Mouse (Mus musculus) neural tube, embryonic 14.5 days (tissue): ENCODE data around the gene Tor3a. TPM values are rescaled to one million over a fixed set of nuclear protein-coding genes. Genes with fewer than 3 reads are reported as not detected.

ENCODE experiments used
- ATAC-seq: fragments of 200-750 bp; cut with Nextera tagmentation; 2 replicates; pipeline ENCODE4 v1.8.0; 2017; ENCODE audit warnings: low read depth, mild to moderate bottlenecking, moderate TSS enrichment, moderate library complexity
- H3K27ac ChIP-seq: fragments of 300-500 bp; sonication (generic); 2 replicates; pipeline ENCODE4 v1.5.1; 2014; ENCODE audit warnings: low read depth, mild to moderate bottlenecking, control low read depth, low read length, moderate library complexity, mixed read lengths
- H3K27me3 ChIP-seq: fragments of 300-500 bp; sonication (generic); 2 replicates; pipeline ENCODE4 v1.6.1; 2014; ENCODE audit warnings: low read length; ENCODE audit not compliant: control insufficient read depth, insufficient read depth
- H3K36me3 ChIP-seq: fragments of 300-500 bp; sonication (generic); 2 replicates; pipeline ENCODE4 v1.6.1; 2014; ENCODE audit warnings: low read length, mixed read lengths; ENCODE audit not compliant: control insufficient read depth, insufficient read depth
- H3K4me1 ChIP-seq: fragments of 300-500 bp; sonication (generic); 2 replicates; pipeline ENCODE4 v1.6.1; 2014; ENCODE audit warnings: low read length; ENCODE audit not compliant: control insufficient read depth, insufficient read depth
- H3K4me2 ChIP-seq: fragments of 300-500 bp; sonication (generic); 2 replicates; pipeline ENCODE4 v1.6.1; 2014; ENCODE audit warnings: mild to moderate bottlenecking, low read depth, low read length, control low read depth
- H3K4me3 ChIP-seq: fragments of 300-500 bp; sonication (generic); 2 replicates; pipeline ENCODE4 v1.5.1; 2014; ENCODE audit warnings: low read depth, low read length, control low read depth, mixed read lengths
- H3K9ac ChIP-seq: fragments of 300-500 bp; sonication (generic); replicated peaks from 2 replicates; pipeline ENCODE4 v1.6.1; 2014; ENCODE audit warnings: low read depth, mild to moderate bottlenecking, control low read depth, low read length, mixed read lengths
- H3K9me3 ChIP-seq: fragments of 300-500 bp; sonication (generic); 2 replicates; pipeline ENCODE4 v1.6.1; 2016; ENCODE audit warnings: low read length; ENCODE audit not compliant: control insufficient read depth
- WGBS: fragments of 180-500 bp; shearing (Covaris S2); extraction: QIAGEN DNeasy Blood & Tissue Kit; methylation state at CpG from one replicate; pipeline ENCODE4 v1.1.7; 2014; 5-methylcytosine and 5-hydroxymethylcytosine counted together
- polyA plus RNA-seq: library from polyadenylated mRNA; unstranded; fragments of >200 nt; fragmentation: Nextera tagmentation; extraction: Ambion mirVana; gene quantifications from 2 replicates; pipeline ENCODE4 v1.2.1, GENCODE M21; 2014

Gene Tor3a
- polyA plus RNA-seq, 1 experiment from 2014 or later: 1.8 TPM

GRCm38 (mm10) chr1:156644780-156645523 is 29.2 kb downstream of the Tor3a start:
- peaks cover 27% of the 10 kb centered on the region for H3K36me3 ChIP-seq
- H3K9ac ChIP-seq: no peak overlapping the region
- H3K4me1 ChIP-seq: peaks cover 3% of the 10 kb centered on the region; the same call in 1 of the 2 replicates
- H3K27ac ChIP-seq: no peak overlapping the region
- no peaks in the 10 kb centered on the region for H3K27me3 ChIP-seq
- ATAC-seq: no peak
- 52% methylated on average over 13 of the region's 13 CpGs for WGBS
- H3K9me3 ChIP-seq: no peaks in the 10 kb centered on the region
- H3K4me3 ChIP-seq: no peak overlapping the region
- no peak overlapping the region for H3K4me2 ChIP-seq

GRCm38 (mm10) chr1:156644061-156644460 is 30.1 kb downstream of the Tor3a start:
- Histone ChIP-seq H3K27me3 (no peaks in the 10 kb centered on the region), H3K36me3 (peaks cover 35% of the 10 kb centered on the region), H3K4me2 (no peak overlapping the region), H3K27ac (no peak overlapping the region), H3K9me3 (no peaks in the 10 kb centered on the region), H3K9ac (no peak overlapping the region), H3K4me3 (no peak overlapping the region), H3K4me1 (peaks cover 3% of the 10 kb centered on the region; the same call in 1 of the 2 replicates)
- ATAC-seq: no peak
- WGBS: 54% methylated on average over 10 of the region's 10 CpGs

- Histone ChIP-seq H3K9me3 (no peaks in the 10 kb centered on the region), H3K27ac (no peak overlapping the region), H3K9ac (no peak overlapping the region), H3K4me1 (peaks cover 3% of the 10 kb centered on the region; the same call in 1 of the 2 replicates), H3K4me3 (no peak overlapping the region), H3K4me2 (no peak overlapping the region), H3K36me3 (peaks cover 35% of the 10 kb centered on the region), H3K27me3 (no peaks in the 10 kb centered on the region)
- 77% methylated on average over 12 of the region's 12 CpGs for WGBS
- no peak for ATAC-seq
These were observed 31.3 kb downstream of the Tor3a start for GRCm38 (mm10) chr1:156642813-156643212.

GRCm38 (mm10) chr1:156641808-156642207 is 32.3 kb downstream of the Tor3a start:
- no peaks in the 10 kb centered on the region for H3K9me3 ChIP-seq
- WGBS: 88% methylated on average over 10 of the region's 10 CpGs
- peaks cover 3% of the 10 kb centered on the region; the same call in 1 of the 2 replicates for H3K4me1 ChIP-seq

GRCm38 (mm10) chr1:156640577-156640976 is 33.6 kb downstream of the Tor3a start:
- 77% methylated on average over 4 of the region's 4 CpGs for WGBS
- no peak overlapping the region for H3K9ac ChIP-seq
- H3K4me3 ChIP-seq: no peak overlapping the region
- H3K36me3 ChIP-seq: peaks cover 41% of the 10 kb centered on the region
- no peak for ATAC-seq
- H3K4me2 ChIP-seq: no peak overlapping the region
- no peaks in the 10 kb centered on the region for H3K9me3 ChIP-seq
- H3K27me3 ChIP-seq: no peaks in the 10 kb centered on the region
- peaks cover 3% of the 10 kb centered on the region; the same call in 1 of the 2 replicates for H3K4me1 ChIP-seq
- H3K27ac ChIP-seq: no peak overlapping the region

More at GRCm38 (mm10) chr1:156641808-156642207, 32.3 kb downstream of the Tor3a start:
- H3K27me3 ChIP-seq: no peaks in the 10 kb centered on the region
- no peak overlapping the region for H3K4me2 ChIP-seq
- H3K36me3 ChIP-seq: peaks cover 35% of the 10 kb centered on the region
- H3K4me3 ChIP-seq: no peak overlapping the region
- no peak overlapping the region for H3K9ac ChIP-seq
- H3K27ac ChIP-seq: no peak overlapping the region
- no peak for ATAC-seq

- no peak overlapping the region for H3K4me3 ChIP-seq
- peaks cover 42% of the 10 kb centered on the region for H3K36me3 ChIP-seq
- WGBS: 93% methylated on average over 5 of the region's 5 CpGs
- ATAC-seq: no peak
- H3K4me2 ChIP-seq: no peak overlapping the region
- no peaks in the 10 kb centered on the region for H3K9me3 ChIP-seq
- H3K4me1 ChIP-seq: no peaks in the 10 kb centered on the region
- H3K9ac ChIP-seq: no peak overlapping the region
- no peak overlapping the region for H3K27ac ChIP-seq
- no peaks in the 10 kb centered on the region for H3K27me3 ChIP-seq
These were observed 34.7 kb downstream of the Tor3a start for GRCm38 (mm10) chr1:156639455-156639854.

GRCm38 (mm10) chr1:156635148-156635547 is 39.0 kb downstream of the Tor3a start:
- Histone ChIP-seq H3K36me3 (peaks cover 30% of the 10 kb centered on the region; the same call in 1 of the 2 replicates), H3K9me3 (no peaks in the 10 kb centered on the region), H3K27ac (no peak overlapping the region), H3K9ac (no peak overlapping the region), H3K4me1 (no peaks in the 10 kb centered on the region), H3K27me3 (no peaks in the 10 kb centered on the region), H3K4me3 (no peak overlapping the region), H3K4me2 (no peak overlapping the region)
- ATAC-seq: no peak
- WGBS: 86% methylated on average over 2 of the region's 2 CpGs

GRCm38 (mm10) chr1:156633095-156633494 is 41.1 kb downstream of the Tor3a start:
- Histone ChIP-seq H3K9me3 (no peaks in the 10 kb centered on the region), H3K4me3 (no peak overlapping the region), H3K4me1 (no peaks in the 10 kb centered on the region), H3K36me3 (peaks cover 28% of the 10 kb centered on the region; the same call in 1 of the 2 replicates), H3K4me2 (no peak overlapping the region), H3K27me3 (no peaks in the 10 kb centered on the region), H3K9ac (no peak overlapping the region), H3K27ac (no peak overlapping the region)
- peak; percentile 49; the same call in 1 of the 2 replicates for ATAC-seq
- 81% methylated on average over 10 of the region's 10 CpGs for WGBS

GRCm38 (mm10) chr1:156630965-156631364 is 43.2 kb downstream of the Tor3a start:
- no peaks in the 10 kb centered on the region for H3K9me3 ChIP-seq
- no peak for ATAC-seq
- no peaks in the 10 kb centered on the region for H3K4me1 ChIP-seq
- no peak overlapping the region for H3K4me2 ChIP-seq
- no peaks in the 10 kb centered on the region for H3K27me3 ChIP-seq
- H3K9ac ChIP-seq: no peak overlapping the region
- H3K27ac ChIP-seq: no peak overlapping the region
- no peak overlapping the region for H3K4me3 ChIP-seq
- H3K36me3 ChIP-seq: peaks cover 22% of the 10 kb centered on the region; the same call in 1 of the 2 replicates
